Mouse (Mus musculus) megakaryocyte progenitor cell, adult 5-6 weeks (primary cell): Measurements from ENCODE around the gene Znrf2. TPM values are rescaled to one million over a fixed set of nuclear protein-coding genes. Genes with fewer than 3 reads are reported as not detected.

Experiments
- ATAC-seq: replicated peaks from 2 replicates; pipeline ENCODE4 v1.8.0; 2016; ENCODE audit warnings: mild to moderate bottlenecking, moderate TSS enrichment, inconsistent platforms; ENCODE audit not compliant: poor library complexity
- total RNA-seq, 2 experiments: library from RNA; stranded (forward) in 1 of 2; stranded (reverse) in 1 of 2; fragments of 157-497, 149-512 nt in 1 of 2; fragments of 200-1000 nt in 1 of 2; gene quantifications; 2 replicates each; pipeline versions ENCODE4 v1.2.3 to v1.2.4; 2015 to 2017

Gene Znrf2
- total RNA-seq (2015) (71.1 and 75.3 TPM in 2 replicates), total RNA-seq (2017) (61.4 and 66.6 TPM in 2 replicates)

DNA sequence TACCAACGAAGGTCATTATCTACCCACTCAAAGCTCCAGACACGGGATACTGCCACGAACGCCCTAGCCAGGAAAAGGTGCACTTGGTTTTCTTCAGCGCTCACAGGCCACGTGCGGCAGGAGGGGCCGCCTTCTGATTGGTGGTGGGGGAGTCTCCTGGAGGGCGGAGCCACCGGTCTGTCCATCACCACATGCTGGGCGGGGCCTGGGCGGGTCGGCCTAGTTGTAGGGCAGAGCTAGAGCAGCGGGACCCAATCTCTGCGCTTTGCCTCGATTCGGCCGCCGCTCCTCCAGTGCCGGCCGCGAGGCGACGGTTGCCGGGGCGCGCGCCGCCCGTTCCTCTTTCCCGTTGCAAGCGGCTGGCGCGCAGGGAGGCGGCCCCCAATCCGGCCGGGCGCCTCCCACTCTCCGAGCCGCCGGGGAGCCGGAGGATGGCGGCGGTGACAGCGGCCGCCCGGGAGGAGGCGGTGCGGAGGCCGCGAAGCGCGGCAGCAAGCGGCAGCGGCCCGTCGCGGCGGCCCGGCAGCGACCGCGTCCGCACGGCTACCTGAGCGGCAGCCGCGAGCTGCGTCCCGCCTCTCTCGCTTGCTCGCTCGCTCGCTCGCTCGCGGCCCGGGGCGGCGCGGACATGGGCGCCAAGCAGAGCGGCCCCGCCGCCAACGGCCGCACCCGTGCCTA is at the start of gene Znrf2:
Znrf2 (plus strand) TSS at position 529 of the 678 bp plus-strand sequence.
- ATAC-seq = peak; percentile 77

DNA sequence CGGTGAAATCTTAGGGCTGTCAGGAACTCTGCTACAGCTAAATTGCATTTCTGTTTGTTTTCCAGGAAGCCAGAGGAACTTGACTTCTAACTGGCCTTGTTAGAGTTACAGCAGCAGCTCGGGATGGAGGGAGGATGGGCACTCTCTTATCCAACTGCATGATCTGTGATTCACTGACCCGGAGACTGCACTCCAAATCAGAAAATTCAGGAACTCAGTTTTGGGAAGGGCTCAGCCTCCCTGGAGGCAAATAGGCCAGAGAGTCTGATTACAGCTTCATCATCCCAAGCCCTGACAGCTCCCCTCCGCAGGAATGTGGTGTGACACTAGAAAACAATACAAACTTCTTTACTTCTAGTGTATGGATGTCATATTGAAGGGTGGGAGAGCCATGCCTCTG is 49.0 kb upstream of the Znrf2 start:
- no peak for ATAC-seq

GRCm38 (mm10) chr6:54770766-54771165 is 46.0 kb upstream of the Znrf2 start:
- no peak for ATAC-seq

- ATAC-seq = no peak
Measured at GRCm38 (mm10) chr6:54771171-54771570, 45.5 kb upstream of the Znrf2 start.

GRCm38 (mm10) chr6:54772078-54772477 is 44.6 kb upstream of the Znrf2 start:
- peak; percentile 29; the same call in 1 of the 2 replicates for ATAC-seq

DNA sequence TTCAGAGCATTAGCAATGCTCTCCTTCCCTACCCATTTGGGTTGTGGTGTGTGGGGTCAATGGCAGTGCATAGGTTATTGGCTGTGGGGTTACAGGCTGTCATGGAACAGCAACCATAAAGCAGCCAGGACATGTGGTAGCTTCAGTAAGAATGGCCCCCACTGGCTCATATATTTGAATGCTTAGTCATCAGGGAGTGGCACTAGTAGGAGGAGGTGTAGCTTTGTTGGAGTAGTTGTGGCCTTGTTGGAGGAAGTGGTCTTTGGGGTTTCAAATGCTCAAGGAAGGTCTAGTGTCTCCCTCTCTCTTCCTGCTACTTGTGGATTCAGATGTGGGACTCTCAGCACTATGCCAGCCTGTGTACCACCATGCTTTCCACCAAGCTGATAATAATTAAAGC is 41.0 kb upstream of the Znrf2 start:
- ATAC-seq = peak; percentile 78

DNA sequence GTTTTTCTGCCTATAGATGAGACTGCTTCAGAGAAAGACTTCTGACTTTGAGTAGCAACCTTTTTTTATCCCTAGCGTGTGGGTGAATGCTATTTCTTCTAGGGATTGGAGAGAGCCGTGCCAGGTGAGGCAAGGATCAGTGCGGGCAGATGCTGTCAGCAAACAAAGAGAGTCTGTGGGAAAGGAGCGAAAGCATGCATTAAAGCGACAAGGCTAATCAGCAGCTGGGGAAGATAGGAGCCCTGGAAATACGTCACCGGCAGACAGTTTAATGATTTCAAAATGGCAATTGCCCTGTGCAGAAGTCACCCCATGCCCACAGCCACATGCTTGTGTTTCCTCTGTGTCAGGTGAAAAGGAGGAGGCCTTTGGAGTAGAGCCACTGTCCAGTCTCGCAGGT is 39.1 kb upstream of the Znrf2 start:
- ATAC-seq = no peak

DNA sequence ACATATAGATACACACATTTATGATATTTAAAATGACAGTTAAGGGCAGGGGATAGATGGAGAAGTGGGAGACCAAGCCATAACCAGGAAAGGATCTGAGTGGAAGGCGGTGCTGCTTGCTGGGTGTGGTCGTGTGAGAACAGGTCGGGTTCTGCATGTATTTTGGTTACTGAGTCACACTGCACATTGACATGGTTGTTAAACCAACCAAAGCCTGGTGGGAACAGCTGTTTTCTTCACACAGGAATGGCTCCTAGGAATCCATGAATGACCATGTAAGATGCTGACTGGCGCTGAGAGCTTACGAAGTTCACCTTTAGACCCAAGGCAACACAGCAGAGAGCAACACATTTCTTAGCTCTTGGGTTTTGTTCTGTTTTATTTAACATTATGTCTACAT is 36.7 kb upstream of the Znrf2 start:
- ATAC-seq = no peak

DNA sequence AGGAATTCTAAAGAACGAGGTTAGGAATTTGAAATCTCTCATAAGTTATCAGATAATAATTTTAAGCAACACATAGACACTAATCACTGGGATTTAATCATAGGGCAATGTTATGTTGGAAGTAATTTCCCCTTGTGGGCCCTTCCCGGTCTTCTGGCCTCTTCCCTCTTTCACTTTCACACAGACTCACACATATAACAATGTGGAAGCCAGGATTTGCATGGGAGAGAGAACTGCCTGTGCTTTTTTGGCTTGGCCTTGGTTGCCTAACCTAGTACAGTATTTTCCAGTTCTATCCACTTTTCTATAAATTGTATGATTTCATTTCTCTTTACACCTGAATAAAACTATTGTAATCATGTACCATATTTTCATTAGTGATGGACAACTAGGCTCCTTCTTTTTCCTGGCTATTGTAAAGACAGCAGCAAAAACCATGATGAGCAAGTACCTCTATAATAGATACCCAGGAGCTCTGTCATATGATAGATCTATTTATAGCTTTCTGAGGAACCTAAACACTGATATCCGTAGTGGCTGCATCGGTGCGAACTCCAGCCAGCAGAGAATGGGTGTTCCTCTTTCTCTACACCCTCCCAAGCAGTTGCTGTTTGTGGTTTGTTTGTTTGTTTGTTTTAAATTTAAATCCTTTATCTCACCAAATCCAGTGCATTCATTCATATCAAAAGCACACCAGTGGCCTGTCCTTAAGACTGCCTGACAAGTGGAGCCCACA is 36.0 kb upstream of the Znrf2 start:
- ATAC-seq = peak; percentile 43; the same call in 1 of the 2 replicates

DNA sequence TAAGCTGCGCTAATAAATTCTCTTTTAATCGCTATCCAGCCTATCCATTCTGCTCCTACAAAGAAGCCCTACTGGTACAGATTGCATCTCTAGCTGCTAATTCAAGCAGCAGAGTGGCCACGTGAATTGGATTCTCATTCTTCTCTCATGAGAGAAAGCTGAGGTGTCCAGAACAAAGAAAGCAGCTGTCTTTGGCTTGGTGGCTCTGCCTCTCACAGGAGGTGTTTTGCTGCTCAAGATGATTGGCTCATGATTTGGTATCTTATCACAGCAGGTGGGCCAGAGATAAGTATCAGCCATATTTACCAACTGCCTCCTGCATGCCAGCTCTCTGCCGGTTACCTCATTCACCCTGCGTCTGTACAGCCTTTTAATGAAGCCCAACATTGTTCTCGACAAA is 34.8 kb upstream of the Znrf2 start:
- ATAC-seq = no peak

DNA sequence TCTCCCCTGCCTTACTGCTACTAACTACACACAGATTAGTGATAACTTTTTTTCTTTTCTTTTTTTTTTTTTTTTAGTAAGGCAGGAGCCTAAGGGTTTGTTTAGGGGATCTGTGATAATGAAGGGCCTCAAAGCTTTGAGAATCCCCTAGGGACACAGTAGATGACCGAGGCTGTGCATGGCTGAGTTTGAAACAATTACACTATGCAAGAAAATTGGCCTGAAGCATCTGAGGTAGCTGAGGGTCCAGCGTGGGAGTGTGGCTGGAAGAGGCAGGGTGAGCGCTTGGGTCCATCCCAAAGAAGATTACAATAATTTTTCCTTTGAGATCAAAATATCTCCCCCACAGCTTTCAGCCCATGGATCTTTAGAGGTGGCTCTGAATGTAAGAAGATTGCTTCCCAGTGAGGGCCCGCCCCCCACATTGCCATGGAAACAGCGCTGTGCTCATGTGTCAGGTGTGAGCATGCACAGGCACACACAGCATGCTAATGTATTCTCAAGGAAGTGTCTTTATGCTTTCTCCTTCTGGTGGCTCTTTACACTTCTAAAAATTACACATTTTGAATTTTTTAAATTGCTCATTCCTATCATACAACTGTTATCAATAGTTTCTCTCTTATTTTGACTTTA is 31.5 kb upstream of the Znrf2 start:
- ATAC-seq = no peak

DNA sequence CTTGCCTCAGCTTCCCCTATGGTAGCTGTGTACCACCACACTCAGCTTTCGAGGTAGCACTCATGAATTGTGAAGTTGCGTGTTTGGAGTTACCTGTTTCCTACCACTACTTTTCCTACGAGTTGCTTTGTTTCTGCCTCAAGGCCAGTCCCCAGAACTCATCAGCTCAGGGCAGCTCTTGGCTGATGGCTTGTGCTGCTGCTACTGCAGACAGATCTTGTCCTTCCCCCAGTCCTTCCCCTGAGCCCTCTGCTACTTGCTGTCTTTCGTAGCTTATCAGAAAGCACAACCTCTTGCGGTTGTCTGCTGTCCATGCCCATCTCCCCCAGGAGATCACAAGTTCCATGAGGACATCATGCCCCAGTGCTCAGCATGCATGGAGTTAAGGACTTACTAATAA is 29.9 kb upstream of the Znrf2 start:
- ATAC-seq = no peak

- no peak for ATAC-seq
Measured at GRCm38 (mm10) chr6:54788493-54788892, 28.2 kb upstream of the Znrf2 start.

- ATAC-seq = peak; percentile 75
Measured at GRCm38 (mm10) chr6:54789139-54789538, 27.6 kb upstream of the Znrf2 start.

GRCm38 (mm10) chr6:54790071-54790470 is 26.6 kb upstream of the Znrf2 start:
- ATAC-seq = no peak

GRCm38 (mm10) chr6:54793853-54794252 is 22.9 kb upstream of the Znrf2 start:
- no peak for ATAC-seq

GRCm38 (mm10) chr6:54794372-54794771 is 22.3 kb upstream of the Znrf2 start:
- no peak for ATAC-seq

GRCm38 (mm10) chr6:54794991-54795390 is 21.7 kb upstream of the Znrf2 start:
- no peak for ATAC-seq

GRCm38 (mm10) chr6:54795971-54796370 is 20.7 kb upstream of the Znrf2 start:
- no peak for ATAC-seq

GRCm38 (mm10) chr6:54802348-54802747 is 14.4 kb upstream of the Znrf2 start:
- ATAC-seq = no peak

DNA sequence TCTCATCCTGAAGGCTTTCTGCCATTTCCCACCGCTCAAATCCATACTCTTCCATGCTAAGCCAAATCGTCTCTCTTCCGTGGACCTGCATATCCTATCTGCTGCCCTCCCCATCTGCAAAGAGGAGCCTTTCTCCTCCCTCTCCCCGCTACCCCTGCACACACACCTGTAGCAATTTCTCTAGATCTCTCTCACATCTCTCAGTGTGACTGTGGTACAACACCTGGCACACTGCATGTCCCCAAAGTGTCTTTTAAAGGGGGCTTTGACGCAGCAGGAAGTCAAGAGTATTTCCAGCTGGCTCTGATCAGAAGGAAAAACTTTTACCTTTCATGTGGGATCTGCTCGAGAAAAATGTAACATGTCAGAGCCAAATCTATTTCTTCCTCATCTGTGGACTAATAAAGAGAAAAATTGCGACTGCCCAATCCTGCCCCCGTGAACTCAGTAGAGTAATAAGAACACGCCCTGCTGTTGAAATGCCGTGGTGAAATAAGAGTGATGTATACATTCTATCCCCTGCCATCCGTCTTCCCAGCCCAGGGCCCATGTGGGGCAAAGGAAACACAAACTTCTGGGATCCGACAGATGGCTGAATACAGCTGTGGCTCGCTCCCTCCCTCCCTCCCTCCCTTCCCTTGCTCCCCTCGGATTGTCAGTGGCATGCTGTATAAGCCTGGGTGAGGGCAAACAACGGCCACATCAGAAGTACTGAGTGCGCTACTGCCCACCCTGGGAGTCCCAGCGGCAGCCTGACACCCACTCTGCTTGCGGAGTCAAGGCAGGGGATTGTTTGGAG is 12.5 kb upstream of the Znrf2 start:
- ATAC-seq = no peak
